Mouse (Mus musculus): Measurements from ENCODE around the gene Unc13a.

- TF ChIP-seq TAL1 (IDR thresholded peaks at IDR 0.05; ENCODE audit: low read length): no peak
- TF ChIP-seq GATA1 (IDR thresholded peaks at IDR 0.05; ENCODE audit: low read length): no peak
These were observed 82.8 kb downstream of the Unc13a start for GRCm38 (mm10) chr8:71588762-71589161.

Measured in erythroblast, embryonic 14.5 days (primary cell).